Mouse (Mus musculus) kidney, embryonic 14.5 days (tissue): ENCODE measurements around the gene Gm45902. TPM values are rescaled to one million over a fixed set of nuclear protein-coding genes. Genes with fewer than 3 reads are reported as not detected.
A peak's percentile ranks its signal among the peaks of the same experiment; 100 is the strongest.

Experiments used
- ATAC-seq: fragments of 200-750 bp; cut with Nextera tagmentation; 2 replicates; pipeline ENCODE4 v1.8.0; 2017; ENCODE audit warnings: moderate number of reproducible peaks, mild to moderate bottlenecking, moderate TSS enrichment, moderate library complexity; ENCODE audit not compliant: low FRiP score, low TSS enrichment
- H3K27ac ChIP-seq: fragments of 300-500 bp; sonication (generic); 2 replicates; pipeline ENCODE4 v1.5.1; 2014; ENCODE audit warnings: low read depth, mild to moderate bottlenecking, low read length, moderate library complexity, mixed read lengths
- H3K27me3 ChIP-seq: fragments of 300-500 bp; sonication (generic); 2 replicates; pipeline ENCODE4 v1.6.1; 2014; ENCODE audit warnings: mild to moderate bottlenecking, low read length; ENCODE audit not compliant: control insufficient read depth, insufficient read depth
- H3K36me3 ChIP-seq: fragments of 300-500 bp; sonication (generic); 2 replicates; pipeline ENCODE4 v1.6.1; 2014; ENCODE audit warnings: low read length, mixed read lengths; ENCODE audit not compliant: control insufficient read depth, insufficient read depth
- H3K4me1 ChIP-seq: fragments of 300-500 bp; sonication (generic); 2 replicates; pipeline ENCODE4 v1.6.1; 2014; ENCODE audit warnings: low read length, mixed read lengths; ENCODE audit not compliant: control insufficient read depth, insufficient read depth
- H3K4me2 ChIP-seq: fragments of 300-500 bp; sonication (generic); replicated peaks from 2 replicates; pipeline ENCODE4 v1.6.1; 2014; ENCODE audit warnings: low read depth, mild to moderate bottlenecking, low read length
- H3K4me3 ChIP-seq: fragments of 300-500 bp; sonication (generic); 2 replicates; pipeline ENCODE4 v1.5.1; 2014; ENCODE audit warnings: mild to moderate bottlenecking, low read length
- H3K9ac ChIP-seq: fragments of 300-500 bp; sonication (generic); 2 replicates; pipeline ENCODE4 v1.6.1; 2014; ENCODE audit warnings: low read depth, mild to moderate bottlenecking, low read length, moderate library complexity
- H3K9me3 ChIP-seq: fragments of 300-500 bp; sonication (generic); 2 replicates; pipeline ENCODE4 v1.6.1; 2016; ENCODE audit warnings: low read length; ENCODE audit not compliant: control insufficient read depth
- WGBS: fragments of 180-500 bp; shearing (Covaris S2); extraction: QIAGEN DNeasy Blood & Tissue Kit; methylation state at CpG from one replicate; pipeline ENCODE4 v1.1.7; 2014; 5-methylcytosine and 5-hydroxymethylcytosine counted together
- polyA plus RNA-seq: library from polyadenylated mRNA; unstranded; fragments of >200 nt; fragmentation: Nextera tagmentation; extraction: Ambion mirVana; gene quantifications from 2 replicates; pipeline ENCODE4 v1.2.1, GENCODE M21; 2014

Gm45902 gene
- polyA plus RNA-seq, 1 experiment from 2014 or later: 7.3 TPM

GRCm38 (mm10) chr2:3493833-3494409, 18.7 kb downstream of the Gm45902 start:
- no peak overlapping the region for H3K9ac ChIP-seq
- no peak overlapping the region for H3K4me3 ChIP-seq
- peaks cover 79% of the 10 kb centered on the region for H3K36me3 ChIP-seq
- no peaks in the 10 kb centered on the region for H3K9me3 ChIP-seq
- H3K27me3 ChIP-seq: no peaks in the 10 kb centered on the region
- no peak overlapping the region for H3K27ac ChIP-seq
- 92% methylated on average over 3 of the region's 3 CpGs for WGBS
- no peak for ATAC-seq
- no peaks in the 10 kb centered on the region for H3K4me1 ChIP-seq
- no peak overlapping the region for H3K4me2 ChIP-seq

GRCm38 (mm10) chr2:3489816-3490215, 22.8 kb downstream of the Gm45902 start:
- WGBS: 91% methylated on average over 3 of the region's 3 CpGs
- no peak for ATAC-seq

GRCm38 (mm10) chr2:3480239-3480638, 32.4 kb downstream of the Gm45902 start:
- 86% methylated on average over 3 of the region's 3 CpGs for WGBS
- no peak for ATAC-seq
- no peak overlapping the region for H3K27ac ChIP-seq
- no peaks in the 10 kb centered on the region for H3K36me3 ChIP-seq
- H3K4me3 ChIP-seq: no peak overlapping the region
- H3K9ac ChIP-seq: no peak overlapping the region
- H3K27me3 ChIP-seq: no peaks in the 10 kb centered on the region
- H3K9me3 ChIP-seq: no peaks in the 10 kb centered on the region
- H3K4me2 ChIP-seq: no peak overlapping the region
- H3K4me1 ChIP-seq: 0 out of 2 replicates have a peak, but pooled peaks cover 3% of the 10 kb centered on the region

More at GRCm38 (mm10) chr2:3489816-3490215, 22.8 kb downstream of the Gm45902 start:
- peaks cover 49% of the 10 kb centered on the region for H3K36me3 ChIP-seq
- H3K4me2 ChIP-seq: no peak overlapping the region
- no peak overlapping the region for H3K4me3 ChIP-seq
- H3K27ac ChIP-seq: no peak overlapping the region
- H3K27me3 ChIP-seq: no peaks in the 10 kb centered on the region
- H3K9ac ChIP-seq: no peak overlapping the region
- H3K9me3 ChIP-seq: no peaks in the 10 kb centered on the region
- H3K4me1 ChIP-seq: no peaks in the 10 kb centered on the region

GRCm38 (mm10) chr2:3475746-3476251, 36.8 kb downstream of the Gm45902 start:
- Histone ChIP-seq H3K36me3 (no peaks in the 10 kb centered on the region), H3K4me3 (peak overlapping the region; percentile 95; the same call in 1 of the 2 replicates), H3K4me2 (peak overlapping the region; percentile 68), H3K27ac (no peak overlapping the region), H3K27me3 (no peaks in the 10 kb centered on the region), H3K9me3 (no peaks in the 10 kb centered on the region), H3K9ac (no peak overlapping the region), H3K4me1 (0 out of 2 replicates have a peak, but pooled peaks cover 3% of the 10 kb centered on the region)
- WGBS: 41% methylated on average over 3 of the region's 3 CpGs
- ATAC-seq: no peak

GRCm38 (mm10) chr2:3474861-3475283, 37.7 kb downstream of the Gm45902 start, which contains the start of gene Suv39h2:
TSS of gene Suv39h2 (minus strand) at chr2:3475031.
- Histone ChIP-seq H3K4me3 (peak within 1 kb of the TSS; percentile 95), H3K9me3 (no peaks in the 10 kb centered on the region), H3K27me3 (no peaks in the 10 kb centered on the region), H3K9ac (peak within 1 kb of the TSS; percentile 85), H3K27ac (peak within 1 kb of the TSS; percentile 95), H3K4me1 (0 out of 2 replicates have a peak, but pooled peaks cover 3% of the 10 kb centered on the region), H3K36me3 (peaks cover 6% of the 10 kb centered on the region), H3K4me2 (peak within 1 kb of the TSS; percentile 68)
- under 1% methylated on average over 42 of the region's 42 CpGs for WGBS
- ATAC-seq: peak; percentile 99

- H3K27ac ChIP-seq: peak overlapping the region; percentile 95
- H3K4me3 ChIP-seq: peak overlapping the region; percentile 95
- H3K36me3 ChIP-seq: peaks cover 8% of the 10 kb centered on the region
- H3K9me3 ChIP-seq: no peaks in the 10 kb centered on the region
- H3K4me1 ChIP-seq: 0 out of 2 replicates have a peak, but pooled peaks cover 3% of the 10 kb centered on the region
- H3K27me3 ChIP-seq: no peaks in the 10 kb centered on the region
- peak overlapping the region; percentile 85 for H3K9ac ChIP-seq
- 1% methylated on average over 46 of the region's 46 CpGs for WGBS
- ATAC-seq: peak; percentile 84
- peak overlapping the region; percentile 68 for H3K4me2 ChIP-seq
Observed at GRCm38 (mm10) chr2:3474361-3474805, 38.2 kb downstream of the Gm45902 start.

GRCm38 (mm10) chr2:3473891-3474290, 38.7 kb downstream of the Gm45902 start:
- Histone ChIP-seq H3K4me3 (peak overlapping the region; percentile 95), H3K9me3 (no peaks in the 10 kb centered on the region), H3K4me2 (peak overlapping the region; percentile 68), H3K9ac (peak overlapping the region; percentile 85), H3K27ac (peak overlapping the region; percentile 95), H3K36me3 (peaks cover 8% of the 10 kb centered on the region), H3K4me1 (0 out of 2 replicates have a peak, but pooled peaks cover 3% of the 10 kb centered on the region), H3K27me3 (no peaks in the 10 kb centered on the region)
- ATAC-seq: no peak
- WGBS: 0% methylated on average over 12 of the region's 12 CpGs

- no peak for ATAC-seq
- Histone ChIP-seq H3K4me2 (no peak overlapping the region), H3K9ac (no peak overlapping the region), H3K4me1 (no peaks in the 10 kb centered on the region), H3K4me3 (no peak overlapping the region), H3K36me3 (peaks cover 62% of the 10 kb centered on the region), H3K27ac (no peak overlapping the region), H3K27me3 (no peaks in the 10 kb centered on the region), H3K9me3 (no peaks in the 10 kb centered on the region)
- 86% methylated on average over 4 of the region's 4 CpGs for WGBS
Observed at GRCm38 (mm10) chr2:3456590-3456989, 56.0 kb downstream of the Gm45902 start.
